In genomic region chr10:99209146-99209800, GRCm38 (mm10) we compare ENCODE assay signal across 22 mouse cellular contexts. TPM values are rescaled to one million over a fixed set of nuclear protein-coding genes. Genes with fewer than 3 reads are reported as not detected.
DNase-seq lines count a peak whose midpoint lies in the region; ATAC-seq lines count a peak whose summit lies in the region.
"Had no signal": no experiment of that assay in that cellular context is flagged by ENCODE, and none has a peak within 500 bp of the region (broad histone marks: within the 10 kb centered on the region; RNA-seq: fewer than 3 reads in every experiment).

No protein-coding gene starts in this region.

- H3K27ac ChIP-seq in kidney, embryonic 14.5 days (ENCODE audit: low read depth, low read length), result no peak overlapping the region
- H3K27ac ChIP-seq: embryonic facial prominence, embryonic 10.5 days; forebrain, embryonic 12.5 days; heart, embryonic 10.5 days; hindbrain, embryonic 12.5 days; limb, embryonic 13.5 days; liver, embryonic 15.5 days; macrophage; stomach, embryonic 15.5 days had no signal

- WGBS in kidney, embryonic 14.5 days, result 69% methylated on average over 13 of the region's 13 CpGs

- H3K9me3 ChIP-seq in kidney, embryonic 14.5 days (ENCODE audit: control insufficient read depth, low read length), result no peaks in the 10 kb centered on the region
- H3K9me3 ChIP-seq: embryonic facial prominence, embryonic 10.5 days; forebrain, embryonic 12.5 days; heart, embryonic 10.5 days; hindbrain, embryonic 12.5 days; limb, embryonic 13.5 days; liver, embryonic 15.5 days; stomach, embryonic 15.5 days had no signal

- ATAC-seq in kidney, embryonic 14.5 days (ENCODE audit: low FRiP score, low TSS enrichment), result no peak
- ATAC-seq: inflammation-experienced regulatory T-cells, adult 6 months had no signal

- H3K4me3 ChIP-seq in kidney, embryonic 14.5 days (ENCODE audit: low read length), result no peak overlapping the region
- H3K4me3 ChIP-seq: embryonic facial prominence, embryonic 10.5 days; forebrain, embryonic 12.5 days; heart, embryonic 10.5 days; hindbrain, embryonic 12.5 days; limb, embryonic 13.5 days; liver, embryonic 15.5 days; stomach, embryonic 15.5 days had no signal

- H3K36me3 ChIP-seq in kidney, embryonic 14.5 days (ENCODE audit: control insufficient read depth, insufficient read depth, low read length), result no peaks in the 10 kb centered on the region
- H3K36me3 ChIP-seq: embryonic facial prominence, embryonic 10.5 days; forebrain, embryonic 12.5 days; heart, embryonic 10.5 days; hindbrain, embryonic 12.5 days; limb, embryonic 13.5 days; liver, embryonic 15.5 days; stomach, embryonic 15.5 days had no signal

- H3K9ac ChIP-seq in kidney, embryonic 14.5 days (ENCODE audit: low read depth, low read length), result no peak overlapping the region
- H3K9ac ChIP-seq: forebrain, embryonic 12.5 days; hindbrain, embryonic 12.5 days; limb, embryonic 13.5 days; liver, embryonic 15.5 days; stomach, embryonic 15.5 days had no signal

- H3K4me1 ChIP-seq in kidney, embryonic 14.5 days (ENCODE audit: control insufficient read depth, insufficient read depth, low read length), result no peaks in the 10 kb centered on the region
- H3K4me1 ChIP-seq: stomach, embryonic 15.5 days had no signal

- no peaks in the 10 kb centered on the region for H3K27me3 ChIP-seq in kidney, embryonic 14.5 days (ENCODE audit: control insufficient read depth, insufficient read depth, low read length)
- H3K27me3 ChIP-seq: forebrain, embryonic 12.5 days; hindbrain, embryonic 12.5 days; limb, embryonic 13.5 days; liver, embryonic 15.5 days; stomach, embryonic 15.5 days had no signal

- no peak overlapping the region for H3K4me2 ChIP-seq in kidney, embryonic 14.5 days (replicated peaks; ENCODE audit: low read depth, low read length)
- H3K4me2 ChIP-seq: forebrain, embryonic 12.5 days; hindbrain, embryonic 12.5 days; limb, embryonic 13.5 days; liver, embryonic 15.5 days; midbrain, embryonic 11.5 days; stomach, embryonic 15.5 days had no signal

- peak; percentile 16 for DNase-seq in gastrocnemius, adult 18-20 months (ENCODE audit: low spot score)
- no peak for DNase-seq in gastrocnemius, postnatal 25 days
- DNase-seq in kidney, adult 8-10 months, result peak; percentile 69 to 76
- peak; percentile 91 for DNase-seq in R1 (ENCODE audit: low read depth, low spot score)
- peak; percentile 59 to 76 for DNase-seq in kidney, postnatal 25 days
- no peak for DNase-seq in cerebellum, postnatal 4 days (ENCODE audit: low spot score in 2 of 2)
- DNase-seq: adrenal gland, postnatal 14 days; cerebellum, adult 18-20 months; cerebellum, postnatal 36 days; gastrocnemius, postnatal 10 days; retina, postnatal 1 day had no signal

RNA-seq across cellular contexts. Expression of gene Dusp6, which starts 53.8 kb away (rescaled TPM):
- 10 to 100 TPM in 1 of 2 experiments, 1 to 10 TPM in 1; 7.2 to 12.4 TPM for total RNA-seq in gastrocnemius, adult 18-20 months (2021)
- 10 to 100 TPM; 17.9 to 21.9 TPM for total RNA-seq in gastrocnemius, postnatal 25 days (2021)
- 87.7 and 98.5 TPM in 2 replicates for polyA plus RNA-seq in kidney, embryonic 14.5 days (2014; fragmentation: Nextera tagmentation; extraction: Ambion mirVana)

Comparison
In these comparisons a context has a peak if more than half of its experiments do, and no peak if none do; other contexts are left out.
1. DNase-seq: peak in gastrocnemius, adult 18-20 months (single experiment), kidney, adult 8-10 months (2 of 2), R1 (single experiment) and kidney, postnatal 25 days (2 of 2); none in gastrocnemius, postnatal 25 days (single experiment) and cerebellum, postnatal 4 days (0 of 2).